ENCODE assay signal across 8 mouse cellular contexts in genomic region chr1:90753869-90754563, GRCm38 (mm10).
A peak's percentile ranks its signal among the peaks of the same experiment; 100 is the strongest.
DNase-seq lines count a peak whose midpoint lies in the region; ATAC-seq and TF ChIP-seq lines count a peak whose summit lies in the region.

No protein-coding gene starts in this region.

- H3K27me3 ChIP-seq in heart, adult 2 months (ENCODE audit: control insufficient read depth, insufficient read depth, low read length), result no peaks in the 10 kb centered on the region

- TF ChIP-seq POLR2A in heart, adult 2 months (IDR thresholded peaks at IDR 0.05; ENCODE audit: insufficient read depth, low read depth, low read length), result no peak

- peak overlapping the region; percentile 15; the same call in 1 of the 2 replicates for H3K4me3 ChIP-seq in gastrocnemius, adult 2 months
- no peak overlapping the region for H3K4me3 ChIP-seq in heart, adult 2 months

- intact Hi-C loops in gastrocnemius, adult 2 months (cut with DNase I), result no loop called here
- intact Hi-C loops in heart, adult 2 months (cut with DNase I), result loop anchor here (5.0 kb wide), 2 partner anchors 88 to 102 kb away; partner anchors contain the start of gene Col6a3

- no peak for ATAC-seq in activated CD4-positive, CD25-positive, alpha-beta regulatory T cell, adult 4 months

- H3K4me1 ChIP-seq in heart, adult 2 months (ENCODE audit: control insufficient read depth, insufficient read depth, low read length), result peaks cover 2% of the 10 kb centered on the region

- 24% methylated on average over 17 of the region's 17 CpGs for WGBS in heart, adult 2 months

- H3K9ac ChIP-seq in heart, adult 2 months (ENCODE audit: low read depth, low read length), result no peak overlapping the region

- no peak for TF ChIP-seq EP300 in heart, adult 2 months (IDR thresholded peaks at IDR 0.05; ENCODE audit: insufficient read depth, low read depth, low read length)

- peak overlapping the region; percentile 61 for H3K27ac ChIP-seq in gastrocnemius, adult 2 months
- no peak overlapping the region; the same call in none of the 2 replicates for H3K27ac ChIP-seq in heart, adult 2 months

- no peaks in the 10 kb centered on the region for H3K36me3 ChIP-seq in heart, adult 2 months (ENCODE audit: control insufficient read depth, insufficient read depth, low read length)

- DNase-seq in gastrocnemius, adult 2 months, result peak; percentile 67
- no peak for DNase-seq in gastrocnemius, postnatal 4 days (ENCODE audit: low spot score in 2 of 2)
- DNase-seq in NIH3T3 (ENCODE audit: low read depth), result peak; percentile 86
- peak; percentile 54 to 65 for DNase-seq in heart, adult 2 months
- peak; percentile 8 for DNase-seq in lung, postnatal 14 days
- no peak for DNase-seq in testis, postnatal 14 days (ENCODE audit: low spot score)
- DNase-seq in ovary, postnatal 10 days (ENCODE audit: low spot score), result no peak

- no peaks in the 10 kb centered on the region for H3K79me2 ChIP-seq in heart, adult 2 months (replicated peaks; ENCODE audit: control insufficient read depth, insufficient read depth, low read length)

- no peak for TF ChIP-seq CTCF in gastrocnemius, adult 2 months (IDR thresholded peaks at IDR 0.05)
- TF ChIP-seq CTCF in heart, adult 2 months (IDR thresholded peaks at IDR 0.05), result no peak

Comparison
In these comparisons a context has a peak if more than half of its experiments do, and no peak if none do; other contexts are left out.
1. DNase-seq: peak in gastrocnemius, adult 2 months (single experiment), NIH3T3 (single experiment), heart, adult 2 months (2 of 2) and lung, postnatal 14 days (single experiment); none in gastrocnemius, postnatal 4 days (0 of 2), testis, postnatal 14 days (single experiment) and ovary, postnatal 10 days (single experiment).